Mouse (Mus musculus) lung, embryonic 16.5 days (tissue): ENCODE results near the gene Rnf212. TPM values are rescaled to one million over a fixed set of nuclear protein-coding genes. Genes with fewer than 3 reads are reported as not detected.
"Not testable (repeated sequence)": the region's sequence is repeated elsewhere in the genome, so short reads cannot be mapped to it uniquely, and the experiment has no call there.

Experiments
- ATAC-seq: fragments of 200-750 bp; cut with Nextera tagmentation; 2 replicates; pipeline ENCODE4 v1.8.0; 2017; ENCODE audit warnings: low read depth, mild to moderate bottlenecking, moderate library complexity
- H3K27ac ChIP-seq: fragments of 300-500 bp; sonication (generic); 2 replicates; pipeline ENCODE4 v1.5.1; 2014; ENCODE audit warnings: mild to moderate bottlenecking, control low read depth, low read length
- H3K27me3 ChIP-seq: fragments of 300-500 bp; sonication (generic); 2 replicates; pipeline ENCODE4 v1.6.1; 2014; ENCODE audit warnings: low read depth, low read length, mixed read lengths; ENCODE audit not compliant: control insufficient read depth, insufficient read depth
- H3K36me3 ChIP-seq: fragments of 300-500 bp; sonication (generic); 2 replicates; pipeline ENCODE4 v1.6.1; 2014; ENCODE audit warnings: low read length; ENCODE audit not compliant: control insufficient read depth, insufficient read depth
- H3K4me1 ChIP-seq: fragments of 300-500 bp; sonication (generic); replicated peaks from 2 replicates; pipeline ENCODE4 v1.6.1; 2014; ENCODE audit warnings: low read length, mixed read lengths; ENCODE audit not compliant: control insufficient read depth, insufficient read depth
- H3K4me2 ChIP-seq: fragments of 300-500 bp; sonication (generic); 2 replicates; pipeline ENCODE4 v1.6.1; 2014; ENCODE audit warnings: low read depth, low read length, control low read depth
- H3K4me3 ChIP-seq: fragments of 300-500 bp; sonication (generic); 2 replicates; pipeline ENCODE4 v1.5.1; 2014; ENCODE audit warnings: mild to moderate bottlenecking, low read length, control low read depth
- H3K9ac ChIP-seq: fragments of 300-500 bp; sonication (generic); 2 replicates; pipeline ENCODE4 v1.6.1; 2014; ENCODE audit warnings: low read length, control low read depth
- H3K9me3 ChIP-seq: fragments of 300-500 bp; sonication (generic); 2 replicates; pipeline ENCODE4 v1.6.1; 2016; ENCODE audit warnings: low read length; ENCODE audit not compliant: control insufficient read depth
- WGBS: fragments of 180-500 bp; shearing (Covaris S2); extraction: QIAGEN DNeasy Blood & Tissue Kit; methylation state at CpG from one replicate; pipeline ENCODE4 v1.1.7; 2014; 5-methylcytosine and 5-hydroxymethylcytosine counted together
- polyA plus RNA-seq: library from polyadenylated mRNA; unstranded; fragments of >200 nt; fragmentation: Nextera tagmentation; extraction: Ambion mirVana; gene quantifications from 2 replicates; pipeline ENCODE4 v1.2.1, GENCODE M21; 2015

The Rnf212 gene
- not detected in 2 replicates for polyA plus RNA-seq

- ATAC-seq = no peak
- Histone ChIP-seq H3K4me1 (no peaks in the 10 kb centered on the region), H3K4me2 (no peak within 1 kb of the TSS), H3K9me3 (no peaks in the 10 kb centered on the region), H3K36me3 (no peaks in the 10 kb centered on the region), H3K4me3 (no peak within 1 kb of the TSS), H3K9ac (no peak within 1 kb of the TSS), H3K27ac (no peak within 1 kb of the TSS), H3K27me3 (no peaks in the 10 kb centered on the region)
- 66% methylated on average over 40 of the region's 40 CpGs for WGBS
Measured at GRCm38 (mm10) chr5:108774630-108775306, at the start of gene Rnf212. Gene Rnf212, minus strand, starts transcription at chr5:108774982.

- Histone ChIP-seq H3K9ac (no peak overlapping the region), H3K9me3 (no peaks in the 10 kb centered on the region), H3K36me3 (no peaks in the 10 kb centered on the region), H3K4me3 (no peak overlapping the region), H3K27me3 (no peaks in the 10 kb centered on the region), H3K27ac (no peak overlapping the region), H3K4me1 (no peaks in the 10 kb centered on the region), H3K4me2 (no peak overlapping the region)
- no peak for ATAC-seq
- WGBS = 76% methylated on average over 2 of the region's 2 CpGs
Measured at GRCm38 (mm10) chr5:108823276-108823675, 48.5 kb upstream of the Rnf212 start.

- not testable (repeated sequence) for H3K4me2 ChIP-seq, H3K9me3 ChIP-seq, H3K9ac ChIP-seq, H3K36me3 ChIP-seq, H3K27me3 ChIP-seq, ATAC-seq, H3K4me1 ChIP-seq, H3K27ac ChIP-seq, H3K4me3 ChIP-seq
- 72% methylated on average over 2 of the region's 2 CpGs for WGBS
Measured at GRCm38 (mm10) chr5:108808750-108809149, 34.0 kb upstream of the Rnf212 start, which contains the start of gene Vmn2r8. Gene Vmn2r8, minus strand, starts transcription at chr5:108808850.

- Histone ChIP-seq H3K4me2 (no peak overlapping the region), H3K9ac (no peak overlapping the region), H3K27ac (no peak overlapping the region), H3K27me3 (no peaks in the 10 kb centered on the region), H3K4me3 (no peak overlapping the region), H3K9me3 (no peaks in the 10 kb centered on the region), H3K36me3 (no peaks in the 10 kb centered on the region), H3K4me1 (no peaks in the 10 kb centered on the region)
- ATAC-seq = peak; percentile 76
- 20% methylated on average over 1 of the region's 1 CpGs for WGBS
Measured at GRCm38 (mm10) chr5:108803646-108804045, 28.9 kb upstream of the Rnf212 start.

GRCm38 (mm10) chr5:108795263-108795662, 20.5 kb upstream of the Rnf212 start, which contains the start of gene Tmed11:
Gene Tmed11, minus strand, starts transcription at chr5:108795363.
- H3K9ac ChIP-seq, H3K36me3 ChIP-seq, H3K9me3 ChIP-seq, H3K4me2 ChIP-seq, ATAC-seq, H3K4me3 ChIP-seq, H3K27me3 ChIP-seq, H3K27ac ChIP-seq, H3K4me1 ChIP-seq: not testable (repeated sequence)
- 61% methylated on average over 2 of the region's 2 CpGs for WGBS

GRCm38 (mm10) chr5:108790385-108790784, 15.6 kb upstream of the Rnf212 start:
- H3K9ac ChIP-seq, H3K27me3 ChIP-seq, H3K4me2 ChIP-seq, H3K27ac ChIP-seq, H3K4me3 ChIP-seq, H3K4me1 ChIP-seq, H3K36me3 ChIP-seq, H3K9me3 ChIP-seq, ATAC-seq: not testable (repeated sequence)
- 38% methylated on average over 1 of the region's 1 CpGs for WGBS

GRCm38 (mm10) chr5:108760002-108760401, 14.8 kb downstream of the Rnf212 start:
- Histone ChIP-seq H3K9ac (no peak overlapping the region), H3K27me3 (no peaks in the 10 kb centered on the region), H3K4me2 (no peak overlapping the region), H3K4me3 (no peak overlapping the region), H3K9me3 (no peaks in the 10 kb centered on the region), H3K4me1 (no peaks in the 10 kb centered on the region), H3K27ac (no peak overlapping the region), H3K36me3 (no peaks in the 10 kb centered on the region)
- no peak for ATAC-seq
- WGBS = 74% methylated on average over 2 of the region's 2 CpGs

GRCm38 (mm10) chr5:108758396-108758795, 16.4 kb downstream of the Rnf212 start:
- Histone ChIP-seq H3K4me3 (no peak overlapping the region), H3K36me3 (no peaks in the 10 kb centered on the region), H3K27ac (no peak overlapping the region), H3K4me1 (no peaks in the 10 kb centered on the region), H3K4me2 (no peak overlapping the region), H3K9me3 (no peaks in the 10 kb centered on the region), H3K27me3 (no peaks in the 10 kb centered on the region), H3K9ac (no peak overlapping the region)
- 37% methylated on average over 3 of the region's 3 CpGs for WGBS
- no peak for ATAC-seq

GRCm38 (mm10) chr5:108751258-108751657, 23.5 kb downstream of the Rnf212 start:
- H3K9me3 ChIP-seq, H3K27me3 ChIP-seq, H3K36me3 ChIP-seq, H3K27ac ChIP-seq, H3K9ac ChIP-seq, ATAC-seq, H3K4me2 ChIP-seq, H3K4me3 ChIP-seq, H3K4me1 ChIP-seq: not testable (repeated sequence)
- 80% methylated on average over 4 of the region's 4 CpGs for WGBS
